Mouse (Mus musculus) adrenal gland, adult 18-20 months (tissue): ENCODE measurements around the gene Zbed4. TPM values are rescaled to one million over a fixed set of nuclear protein-coding genes. Genes with fewer than 3 reads are reported as not detected.

ENCODE experiments used
- total RNA-seq, 2 experiments: library from RNA; stranded (reverse); gene quantifications; 1 replicate in 1 of 2; 2 replicates in 1 of 2; pipeline ENCODE4 v1.2.3; 2021

Gene Zbed4
- total RNA-seq, 2 experiments from 2014 or later, result 10.9 to 11.1 TPM

Other genes starting within 250 kb of the Zbed4 start
- gene Zdhhc25, start 151.4 kb upstream of the Zbed4 start, total RNA-seq, result not detected
- 10 to 100 TPM; 48.0 to 52.7 TPM for gene Brd1, start 17.4 kb upstream of the Zbed4 start, total RNA-seq
- gene Alg12, start 67.7 kb downstream of the Zbed4 start, total RNA-seq, result 10 to 100 TPM; 14.4 to 15.2 TPM
- gene Creld2, start 68.0 kb downstream of the Zbed4 start, total RNA-seq, result 10 to 100 TPM; 45.3 to 51.7 TPM
- gene Pim3, start 110.5 kb downstream of the Zbed4 start, total RNA-seq, result 10 to 100 TPM; 74.3 to 84.7 TPM
- under 1 TPM in 1 of 2 experiments, not detected in 1; 0.10 TPM for gene Ttll8, start 202.8 kb downstream of the Zbed4 start, total RNA-seq
- gene Mlc1, start 227.3 kb downstream of the Zbed4 start, total RNA-seq, result not detected
- gene Mov10l1, start 231.2 kb downstream of the Zbed4 start, total RNA-seq, result not detected